Mouse (Mus musculus) MEL (cell line): ENCODE results near the gene Hormad1. TPM values are rescaled to one million over a fixed set of nuclear protein-coding genes. Genes with fewer than 3 reads are reported as not detected.

Experiments
- DNase-seq: peaks from one replicate; pipeline ENCODE4 v3.0.0; 2011; ENCODE audit warnings: low read depth, low spot score
- H3K27ac ChIP-seq: 2 replicates; pipeline ENCODE4 v1.5.1; 2012; ENCODE audit warnings: low read depth, mild to moderate bottlenecking, control low read depth, low read length, moderate library complexity; ENCODE audit not compliant: control insufficient read depth
- H3K27me3 ChIP-seq, 2 experiments: fragments of 150-350 bp in 1 of 2; sonication (generic) in 1 of 2; 2 replicates each; pipeline ENCODE4 v1.6.1; 2012; ENCODE audit warnings: low read length in 2 of 2, mild to moderate bottlenecking in 2 of 2, improper control_type of control experiment in 1 of 2, moderate library complexity in 1 of 2; ENCODE audit not compliant: insufficient read depth in 2 of 2, control insufficient read depth in 1 of 2
- H3K36me3 ChIP-seq, 2 experiments: 2 replicates each; pipeline ENCODE4 v1.6.1; 2012 to 2014; ENCODE audit warnings: low read length in 2 of 2, improper control_type of control experiment in 1 of 2, inconsistent platforms in 1 of 2, mild to moderate bottlenecking in 1 of 2; ENCODE audit not compliant: insufficient read depth in 2 of 2, control insufficient read depth in 1 of 2
- H3K4me1 ChIP-seq, 2 experiments: fragments of 150-350 bp in 1 of 2; sonication (generic) in 1 of 2; 2 replicates each; pipeline ENCODE4 v1.6.1; 2012; ENCODE audit warnings: low read length in 2 of 2, improper control_type of control experiment in 1 of 2, mild to moderate bottlenecking in 1 of 2; ENCODE audit not compliant: insufficient read depth in 2 of 2, control insufficient read depth in 1 of 2
- H3K4me3 ChIP-seq, 2 experiments: fragments of 150-350 bp in 1 of 2; sonication (generic) in 1 of 2; 2 replicates each; pipeline ENCODE4 v1.5.1; 2012; ENCODE audit warnings: low read depth in 2 of 2, low read length in 2 of 2, mild to moderate bottlenecking in 2 of 2, moderate library complexity in 2 of 2, control low read depth in 1 of 2, improper control_type of control experiment in 1 of 2; ENCODE audit not compliant: control insufficient read depth in 1 of 2, insufficient read depth in 1 of 2
- H3K79me2 ChIP-seq: 2 replicates; pipeline ENCODE4 v1.6.1; 2012; ENCODE audit warnings: mild to moderate bottlenecking, low read length, moderate library complexity; ENCODE audit not compliant: control insufficient read depth, poor library complexity, insufficient read depth
- H3K9ac ChIP-seq: 2 replicates; pipeline ENCODE4 v1.6.1; 2012; ENCODE audit warnings: low read depth, mild to moderate bottlenecking, control low read depth, low read length, moderate library complexity; ENCODE audit not compliant: control insufficient read depth, poor library complexity, severe bottlenecking
- H3K9me3 ChIP-seq: fragments of 150-350 bp; sonication (generic); replicated peaks from 2 replicates; pipeline ENCODE4 v1.6.1; 2012; ENCODE audit warnings: mild to moderate bottlenecking, low read length, improper control_type of control experiment, moderate library complexity; ENCODE audit not compliant: insufficient read depth
- BHLHE40 ChIP-seq: IDR thresholded peaks from 2 replicates; pipeline ENCODE4 v1.6.1; 2012; ENCODE audit warnings: low read depth, mild to moderate bottlenecking, inconsistent platforms, low read length, improper control_type of control experiment, borderline replicate concordance
- CHD1 ChIP-seq: IDR thresholded peaks from 2 replicates; pipeline ENCODE4 v1.6.1; 2012; ENCODE audit warnings: low read depth, mild to moderate bottlenecking, inconsistent platforms, low read length, improper control_type of control experiment
- CHD2 ChIP-seq: IDR thresholded peaks from 2 replicates; pipeline ENCODE4 v1.6.1; 2011; ENCODE audit warnings: low read length, improper control_type of control experiment
- CTCF ChIP-seq, 3 experiments: IDR thresholded peaks in 2 of 3; conservative IDR thresholded peaks in 1 of 3; 2 replicates each; pipeline ENCODE4 v1.5.1; 2011 to 2012; ENCODE audit warnings: low read length in 3 of 3, low read depth in 2 of 3, mild to moderate bottlenecking in 2 of 3, improper control_type of control experiment in 1 of 3, inconsistent platforms in 1 of 3, mixed read lengths in 1 of 3, moderate library complexity in 1 of 3; ENCODE audit not compliant: control insufficient read depth in 1 of 3, insufficient read depth in 1 of 3, poor library complexity in 1 of 3, severe bottlenecking in 1 of 3
- ELF1 ChIP-seq: IDR thresholded peaks from 2 replicates; pipeline ENCODE4 v1.6.1; 2014; ENCODE audit warnings: low read depth, mild to moderate bottlenecking, inconsistent platforms, low read length, improper control_type of control experiment, moderate library complexity
- EP300 ChIP-seq, 2 experiments: IDR thresholded peaks; 2 replicates each; pipeline ENCODE4 v1.6.1; 2011; ENCODE audit warnings: improper control_type of control experiment in 2 of 2, low read length in 2 of 2, low read depth in 1 of 2, mild to moderate bottlenecking in 1 of 2
- GATA1 ChIP-seq: IDR thresholded peaks from 2 replicates; pipeline ENCODE4 v1.6.1; 2011; ENCODE audit warnings: low read depth, low read length, improper control_type of control experiment
- HCFC1 ChIP-seq: IDR thresholded peaks from 2 replicates; pipeline ENCODE4 v1.6.1; 2012; ENCODE audit warnings: low read depth, mild to moderate bottlenecking, inconsistent platforms, low read length, improper control_type of control experiment, moderate library complexity
- JUND ChIP-seq: IDR thresholded peaks from 2 replicates; pipeline ENCODE4 v1.6.1; 2011; ENCODE audit warnings: low read depth, mild to moderate bottlenecking, improper control_type of control experiment, low read length
- MAX ChIP-seq: IDR thresholded peaks from 2 replicates; pipeline ENCODE4 v1.6.1; 2011; ENCODE audit warnings: low read length, improper control_type of control experiment
- MAZ ChIP-seq: IDR thresholded peaks from 2 replicates; pipeline ENCODE4 v1.6.1; 2012; ENCODE audit warnings: low read depth, mild to moderate bottlenecking, inconsistent platforms, low read length, improper control_type of control experiment
- MXI1 ChIP-seq: IDR thresholded peaks from 2 replicates; pipeline ENCODE4 v1.6.1; 2011; ENCODE audit warnings: mild to moderate bottlenecking, low read depth, low read length, improper control_type of control experiment
- MYB ChIP-seq: IDR thresholded peaks from 2 replicates; pipeline ENCODE4 v1.6.1; 2011; ENCODE audit warnings: mild to moderate bottlenecking, low read depth, low read length, improper control_type of control experiment
- MYC ChIP-seq: IDR thresholded peaks from 2 replicates; pipeline ENCODE4 v1.6.1; 2011; ENCODE audit warnings: low read depth, mild to moderate bottlenecking, low read length, improper control_type of control experiment, moderate library complexity
- NELFE ChIP-seq: IDR thresholded peaks from 2 replicates; pipeline ENCODE4 v1.6.1; 2011; ENCODE audit warnings: low read depth, low read length, improper control_type of control experiment
- NRF1 ChIP-seq: IDR thresholded peaks from 2 replicates; pipeline ENCODE4 v1.6.1; 2014; ENCODE audit warnings: low read depth, mild to moderate bottlenecking, inconsistent platforms, low read length, improper control_type of control experiment, moderate library complexity; ENCODE audit not compliant: poor library complexity, insufficient read depth, severe bottlenecking
- POLR2A ChIP-seq, 2 experiments: IDR thresholded peaks; 2 replicates each; pipeline ENCODE4 v1.6.1; 2011 to 2012; ENCODE audit warnings: low read length in 2 of 2, mild to moderate bottlenecking in 2 of 2, control low read depth in 1 of 2, improper control_type of control experiment in 1 of 2, low read depth in 1 of 2, moderate library complexity in 1 of 2; ENCODE audit not compliant: control insufficient read depth in 1 of 2, insufficient read depth in 1 of 2, poor library complexity in 1 of 2
- POLR2AphosphoS2 ChIP-seq: IDR thresholded peaks from 2 replicates; pipeline ENCODE4 v1.6.1; 2011; ENCODE audit warnings: low read length, improper control_type of control experiment
- POLR2AphosphoS5 ChIP-seq: IDR thresholded peaks from 2 replicates; pipeline ENCODE4 v1.6.1; 2012; ENCODE audit warnings: low read depth, borderline replicate concordance, mild to moderate bottlenecking, inconsistent platforms, low read length, moderate library complexity, mixed read lengths
- RAD21 ChIP-seq: IDR thresholded peaks from 2 replicates; pipeline ENCODE4 v1.6.1; 2011; ENCODE audit warnings: mild to moderate bottlenecking, low read depth, low read length, improper control_type of control experiment
- RCOR1 ChIP-seq: IDR thresholded peaks from 2 replicates; pipeline ENCODE4 v1.6.1; 2012; ENCODE audit warnings: low read depth, mild to moderate bottlenecking, inconsistent platforms, low read length, improper control_type of control experiment
- SIN3A ChIP-seq: IDR thresholded peaks from 2 replicates; pipeline ENCODE4 v1.6.1; 2012; ENCODE audit warnings: low read length, improper control_type of control experiment, inconsistent platforms
- SMC3 ChIP-seq: IDR thresholded peaks from 2 replicates; pipeline ENCODE4 v1.6.1; 2011; ENCODE audit warnings: low read depth, low read length, improper control_type of control experiment
- TAL1 ChIP-seq: IDR thresholded peaks from 2 replicates; pipeline ENCODE4 v1.6.1; 2012; ENCODE audit warnings: mild to moderate bottlenecking, inconsistent platforms, low read length, moderate library complexity, mixed read lengths
- TBP ChIP-seq: IDR thresholded peaks from 2 replicates; pipeline ENCODE4 v1.8.0; 2011; ENCODE audit warnings: low read depth, low read length, improper control_type of control experiment
- TCF12 ChIP-seq: IDR thresholded peaks from 2 replicates; pipeline ENCODE4 v1.6.1; 2014; ENCODE audit warnings: low read depth, mild to moderate bottlenecking, inconsistent platforms, low read length, improper control_type of control experiment, moderate library complexity
- UBTF ChIP-seq: IDR thresholded peaks from 2 replicates; pipeline ENCODE4 v1.6.1; 2012; ENCODE audit warnings: low read depth, mild to moderate bottlenecking, inconsistent platforms, low read length, improper control_type of control experiment, moderate library complexity, borderline replicate concordance; ENCODE audit not compliant: insufficient read depth
- ZC3H11A ChIP-seq: IDR thresholded peaks from 2 replicates; pipeline ENCODE4 v1.6.1; 2012; ENCODE audit warnings: low read depth, mild to moderate bottlenecking, inconsistent platforms, low read length, improper control_type of control experiment
- polyA plus RNA-seq, 2 experiments: library from polyadenylated mRNA; stranded (reverse) in 1 of 2; unstranded in 1 of 2; fragments of >175 nt in 1 of 2; fragments of >200 nt in 1 of 2; gene quantifications; 2 replicates each; pipeline versions ENCODE4 v1.2.1 to v1.2.4; 2012; ENCODE audit warnings: low replicate concordance in 2 of 2, low read depth in 1 of 2; ENCODE audit not compliant: insufficient read length in 2 of 2, insufficient read depth in 1 of 2, missing spikeins in 1 of 2
- total RNA-seq: library from RNA; depleted of rRNA; stranded (reverse); fragments of 300-350 nt; gene quantifications from 2 replicates; pipeline ENCODE4 v1.2.3, GENCODE M21; 2012

Hormad1 gene
- total and polyA plus RNA-seq, 3 experiments: not detected

- H3K27me3 ChIP-seq: no peaks in the 10 kb centered on the region
- no peak overlapping the region for H3K9ac ChIP-seq
- H3K9me3 ChIP-seq: no peaks in the 10 kb centered on the region
- peaks cover 27 to 43% of the 10 kb centered on the region in 2 experiments for H3K4me1 ChIP-seq
- no peak overlapping the region for H3K4me3 ChIP-seq
- peak overlapping the region; percentile 3; the same call in 1 of the 2 replicates for H3K27ac ChIP-seq
- H3K79me2 ChIP-seq: no peaks in the 10 kb centered on the region
- peaks cover 0 to 38% of the 10 kb centered on the region in 2 experiments; a peak in 2 of 4 replicates for H3K36me3 ChIP-seq
- peak; percentile 80 for TF ChIP-seq TAL1
- TF ChIP-seq HCFC1: no peak
- TF ChIP-seq GATA1: peak; percentile 67
- TF ChIP-seq RAD21: no peak
- TF ChIP-seq ZC3H11A: no peak
- TF ChIP-seq EP300 (IDR thresholded peaks at IDR 0.05; ENCODE audit: low read depth in 1 of 2, low read length in 2 of 2): no peak
- no peak for TF ChIP-seq RCOR1
- no peak for TF ChIP-seq POLR2AphosphoS5
- TF ChIP-seq MAZ: no peak
- TF ChIP-seq MYC: no peak
- no peak for TF ChIP-seq TCF12
- TF ChIP-seq MAX: no peak
- TF ChIP-seq POLR2AphosphoS2: no peak
- TF ChIP-seq SIN3A: no peak
- TF ChIP-seq MYB: no peak
- no peak for TF ChIP-seq CHD2
- no peak for TF ChIP-seq ELF1
- TF ChIP-seq TBP: 0 out of 2 replicates have a peak, but pooled peaks have one; percentile 30
- no peak for TF ChIP-seq JUND
- no peak for TF ChIP-seq POLR2A (IDR thresholded peaks at IDR 0.05; ENCODE audit: control insufficient read depth in 1 of 2, insufficient read depth in 1 of 2, low read depth in 1 of 2, low read length in 2 of 2, poor library complexity in 1 of 2)
- TF ChIP-seq, all 39 proteins: peak for 3
- peak; percentile 66 for DNase-seq
Observed at GRCm38 (mm10) chr3:95516614-95517041, 42.8 kb upstream of the Hormad1 start.

DNA sequence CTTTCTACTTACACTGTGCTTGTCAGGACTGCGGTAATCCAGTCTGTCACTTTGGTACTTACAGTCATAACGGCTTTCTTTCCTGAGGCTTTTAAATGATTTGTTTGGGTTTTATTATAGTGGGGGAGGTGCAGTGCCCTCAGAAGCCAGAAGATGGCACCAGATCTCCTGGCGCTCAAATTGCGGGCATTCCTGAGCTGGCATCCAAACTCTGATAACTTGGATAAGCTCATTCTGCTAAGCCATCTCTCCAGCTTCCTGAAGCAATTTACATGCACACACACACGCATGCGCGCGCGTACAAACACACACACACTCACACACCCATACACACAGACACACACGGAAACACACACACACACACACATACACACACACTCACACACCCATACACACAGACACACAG is 42.0 kb upstream of the Hormad1 start:
- H3K27ac ChIP-seq: no peak overlapping the region
- peak; percentile 95 for DNase-seq
- peaks cover 23 to 37% of the 10 kb centered on the region in 2 experiments for H3K4me1 ChIP-seq
- no peaks in the 10 kb centered on the region for H3K27me3 ChIP-seq
- TF ChIP-seq SMC3 (no peak), CHD1 (no peak), ELF1 (no peak), POLR2AphosphoS5 (peak; percentile 39; the same call in 1 of the 2 replicates), UBTF (peak; percentile 55; the same call in 1 of the 2 replicates), RAD21 (no peak), TBP (peak; percentile 65), NRF1 (no peak), SIN3A (no peak), JUND (no peak), GATA1 (peak; percentile 70), TAL1 (no peak), ZC3H11A (no peak), CTCF (IDR thresholded peaks at IDR 0.05 in 2 of 3, conservative IDR thresholded peaks at IDR 0.05 in 1 of 3; ENCODE audit: control insufficient read depth in 1 of 3, insufficient read depth in 1 of 3, low read depth in 2 of 3, low read length in 3 of 3, poor library complexity in 1 of 3, severe bottlenecking in 1 of 3) (peak in 1 of 3 experiments; percentile 100; a peak in 2 of 6 replicates), MXI1 (no peak), NELFE (no peak), BHLHE40 (no peak)
- peaks cover 0 to 34% of the 10 kb centered on the region in 2 experiments; a peak in 2 of 4 replicates for H3K36me3 ChIP-seq
- peak overlapping the region; percentile 35 for H3K9ac ChIP-seq
- H3K79me2 ChIP-seq: no peaks in the 10 kb centered on the region
- H3K9me3 ChIP-seq: no peaks in the 10 kb centered on the region
- no peak overlapping the region; a peak in 1 of 4 replicates for H3K4me3 ChIP-seq
